Mouse (Mus musculus) kidney, adult 2 months (tissue): Measurements from ENCODE around the gene Ldhd.

ENCODE experiments used
- CTCF ChIP-seq: fragments of 200-500 bp; conservative IDR thresholded peaks from 2 replicates; pipeline ENCODE4 v1.5.1; 2011; ENCODE audit warnings: low read depth, mild to moderate bottlenecking, control low read depth, low read length, moderate library complexity, mixed read lengths; ENCODE audit not compliant: insufficient read depth, insufficient read length
- POLR2A ChIP-seq: fragments of 200-500 bp; IDR thresholded peaks from one replicate; pipeline ENCODE4 v1.6.1; 2011; ENCODE audit warnings: low read depth, low read length, control low read depth

DNA sequence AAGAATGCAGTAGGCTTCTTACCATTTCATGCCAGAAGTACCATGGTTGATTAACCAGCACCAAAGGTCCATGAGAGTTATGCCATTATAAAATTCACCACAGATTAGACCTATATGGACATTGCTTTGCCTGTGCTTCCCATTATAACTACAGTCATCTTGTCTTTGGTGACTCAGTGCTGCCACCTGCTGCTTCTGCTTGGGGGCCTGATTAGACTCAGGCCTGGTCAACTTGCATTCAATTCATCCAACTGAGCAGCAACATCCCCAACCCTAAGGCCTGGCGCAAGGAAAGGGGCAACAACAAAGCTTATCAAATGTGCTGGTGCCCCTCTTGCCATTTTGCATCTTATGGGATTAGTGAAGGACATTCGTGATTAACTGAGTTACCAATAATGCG, 32.3 kb upstream of the Ldhd start:
- TF ChIP-seq CTCF (peak; percentile 92), POLR2A (no peak)
